Mouse (Mus musculus): ENCODE measurements at regions not wholly inside any gene's neighbourhood (a gene's known extent, or its start where the extent isn't known, plus 50 kb on each side); places are given as distances from the start of the nearest gene placed in this dataset.

GRCm38 (mm10) chr3:139888537-139888936, 683.0 kb downstream of the Stpg2 start:
- no peak for DNase-seq

GRCm38 (mm10) chr3:139890186-139890585, 684.7 kb downstream of the Stpg2 start:
- DNase-seq = no peak

GRCm38 (mm10) chr3:139897894-139898293, 692.4 kb downstream of the Stpg2 start:
- no peak for DNase-seq

GRCm38 (mm10) chr3:139899213-139899612, 693.7 kb downstream of the Stpg2 start:
- DNase-seq = no peak

GRCm38 (mm10) chr3:139913639-139914330, 708.3 kb downstream of the Stpg2 start:
- peak in 1 of 2 experiments; percentile 8 for DNase-seq

- DNase-seq = no peak
Observed at GRCm38 (mm10) chr3:139922267-139922666, 716.8 kb downstream of the Stpg2 start.

- DNase-seq = no peak
Observed at GRCm38 (mm10) chr3:139933039-139933438, 727.5 kb downstream of the Stpg2 start.

- DNase-seq = no peak
Observed at GRCm38 (mm10) chr3:139946209-139946608, 740.7 kb downstream of the Stpg2 start.

- DNase-seq = no peak
Observed at GRCm38 (mm10) chr3:139947247-139947646, 741.8 kb downstream of the Stpg2 start.

GRCm38 (mm10) chr3:139949096-139949495, 743.6 kb downstream of the Stpg2 start:
- DNase-seq = peak in 1 of 2 experiments; percentile 4

GRCm38 (mm10) chr3:139950016-139950705, 744.7 kb downstream of the Stpg2 start:
- DNase-seq = no peak

- no peak for DNase-seq
Observed at GRCm38 (mm10) chr3:139951516-139951915, 746.0 kb downstream of the Stpg2 start.

GRCm38 (mm10) chr3:139978172-139978571, 772.7 kb downstream of the Stpg2 start:
- DNase-seq = no peak

GRCm38 (mm10) chr3:139985830-139986481, 780.5 kb downstream of the Stpg2 start:
- DNase-seq = no peak

- DNase-seq = no peak
Observed at GRCm38 (mm10) chr3:139988938-139989337, 783.4 kb downstream of the Stpg2 start.

- DNase-seq = no peak
Observed at GRCm38 (mm10) chr3:139989380-139989779, 783.9 kb downstream of the Stpg2 start.

GRCm38 (mm10) chr3:140012522-140012921, 807.0 kb downstream of the Stpg2 start:
- no peak for DNase-seq

- no peak for DNase-seq
Observed at GRCm38 (mm10) chr3:140034101-140034500, 828.6 kb downstream of the Stpg2 start.

- DNase-seq = no peak
Observed at GRCm38 (mm10) chr3:140035142-140035541, 829.6 kb downstream of the Stpg2 start.

GRCm38 (mm10) chr3:140044898-140045297, 839.4 kb downstream of the Stpg2 start:
- DNase-seq = no peak

GRCm38 (mm10) chr3:140054634-140055033, 849.1 kb downstream of the Stpg2 start:
- DNase-seq = no peak

- no peak for DNase-seq
Observed at GRCm38 (mm10) chr3:140057962-140058631, 852.6 kb downstream of the Stpg2 start.

- no peak for DNase-seq
Observed at GRCm38 (mm10) chr3:140059102-140059501, 853.6 kb downstream of the Stpg2 start.
